Mouse (Mus musculus): ENCODE measurements at regions not wholly inside any gene's neighbourhood (a gene's known extent, or its start where the extent isn't known, plus 50 kb on each side); places are given as distances from the start of the nearest gene placed in this dataset.

GRCm38 (mm10) chr14:42055451-42055850 lies 61.7 kb downstream of the Gm7951 start:
- DNase-seq (ENCODE audit: inconsistent age in 2 of 2, low spot score in 1 of 2) = peak; percentile 3 to 15
